Mouse (Mus musculus): ENCODE measurements at regions not wholly inside any gene's neighbourhood (a gene's known extent, or its start where the extent isn't known, plus 50 kb on each side); places are given as distances from the start of the nearest gene placed in this dataset.

DNA sequence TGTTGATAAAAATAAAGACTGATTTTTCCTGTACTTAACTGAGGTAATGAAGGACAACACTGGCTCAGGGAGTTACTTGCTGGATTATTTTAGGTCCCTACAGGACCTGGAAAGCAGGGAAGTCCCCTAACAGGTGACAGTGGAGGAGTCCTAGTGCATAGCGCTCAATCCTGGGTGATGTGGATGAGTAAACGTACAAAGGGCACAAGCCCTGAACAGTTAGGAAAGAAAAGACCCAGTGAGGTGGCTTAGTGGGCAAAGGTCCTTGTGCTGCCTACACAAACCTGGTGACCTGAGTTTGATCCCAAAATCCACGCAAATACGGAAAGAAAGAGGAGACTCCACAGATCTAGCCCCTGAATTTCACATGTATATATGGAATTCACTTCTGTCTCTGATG is 99.1 kb downstream of the Hes1 start:
- DNase-seq = no peak

DNA sequence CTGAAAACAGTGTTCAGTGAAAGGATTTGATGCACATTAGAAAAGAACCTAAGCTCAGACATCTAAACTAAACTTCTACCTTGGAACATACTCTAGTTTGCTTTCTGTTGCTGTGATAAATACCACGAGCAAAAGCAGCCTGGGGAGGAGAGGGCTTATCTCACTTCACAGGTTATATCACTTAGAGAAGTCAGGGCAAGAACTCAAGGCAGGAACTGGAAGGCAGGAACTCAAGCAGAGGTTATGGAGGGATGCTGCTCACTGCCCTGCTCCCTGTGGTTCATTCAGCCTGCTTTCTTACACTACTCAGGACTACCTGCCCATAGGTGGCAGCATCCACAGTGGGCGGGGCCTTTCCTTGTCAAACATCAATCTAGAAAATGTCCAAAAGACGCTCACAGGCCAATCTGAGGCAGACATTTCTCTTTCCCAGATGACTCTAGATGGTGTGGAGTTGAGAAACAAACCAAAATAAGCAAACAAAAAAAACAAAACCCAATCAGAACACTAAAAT is 101.5 kb downstream of the Hes1 start:
- DNase-seq = no peak

DNA sequence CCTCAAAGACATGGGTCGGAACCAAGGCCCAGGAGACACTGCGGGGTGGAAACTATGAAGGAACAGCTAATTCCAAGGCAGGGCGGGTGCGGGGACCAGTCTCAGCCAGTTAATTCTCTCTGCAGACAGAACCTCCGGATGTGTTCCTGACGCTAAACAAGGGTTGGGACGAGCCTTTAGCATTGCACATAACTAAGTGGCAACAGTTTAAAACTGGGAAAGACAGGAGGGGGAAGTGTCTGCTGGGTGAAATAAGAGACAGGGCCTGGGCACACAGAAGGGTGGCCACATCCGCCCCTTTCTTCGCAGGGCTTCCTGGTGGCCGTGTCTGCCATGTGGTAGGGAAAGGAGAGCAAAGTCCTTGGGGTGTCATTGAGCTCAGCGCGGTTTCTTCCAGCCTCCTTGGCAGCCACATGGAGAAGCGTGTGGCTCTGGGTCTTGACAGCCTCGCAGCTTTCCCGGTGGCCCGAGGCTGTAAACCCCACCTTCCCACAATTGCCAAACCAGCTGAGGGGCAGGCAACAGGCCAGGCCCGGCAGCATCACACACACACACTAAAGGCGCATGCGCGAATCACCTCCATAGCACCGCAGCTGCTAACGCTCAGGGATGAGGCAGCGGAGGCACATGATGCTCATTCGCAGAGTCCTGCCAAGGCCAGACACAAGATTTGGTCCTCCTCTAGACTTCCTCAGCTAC is 95.8 kb downstream of the Cpn2 start:
- DNase-seq = no peak

DNA sequence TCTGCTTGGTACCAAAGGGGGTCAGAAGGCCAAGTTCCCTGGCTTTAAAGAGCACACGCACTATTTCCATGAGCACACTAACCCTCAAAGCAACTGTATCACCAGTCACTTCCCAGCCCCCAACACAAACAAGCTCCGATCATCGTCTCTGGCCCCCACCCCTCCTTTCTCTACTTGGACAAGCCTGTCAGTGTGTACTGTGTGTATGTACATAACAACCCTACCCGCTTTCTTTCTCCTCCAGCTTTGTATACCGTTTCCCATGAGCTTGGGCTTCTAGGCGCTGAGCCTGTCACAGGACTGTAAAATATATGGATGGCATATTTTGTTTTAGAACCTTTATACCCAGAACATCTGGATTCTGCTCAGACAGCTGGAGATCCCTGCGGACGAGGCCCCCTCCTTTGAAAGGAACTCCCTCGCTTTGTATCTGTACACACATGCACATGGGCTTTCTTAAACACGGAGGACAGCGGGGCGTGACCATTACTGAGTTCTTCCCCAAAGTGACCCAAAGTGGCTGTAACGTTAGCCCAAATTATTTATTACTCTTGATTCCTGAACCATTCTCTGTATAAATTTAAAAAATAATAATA is 95.1 kb downstream of the Cpn2 start:
- DNase-seq = no peak

DNA sequence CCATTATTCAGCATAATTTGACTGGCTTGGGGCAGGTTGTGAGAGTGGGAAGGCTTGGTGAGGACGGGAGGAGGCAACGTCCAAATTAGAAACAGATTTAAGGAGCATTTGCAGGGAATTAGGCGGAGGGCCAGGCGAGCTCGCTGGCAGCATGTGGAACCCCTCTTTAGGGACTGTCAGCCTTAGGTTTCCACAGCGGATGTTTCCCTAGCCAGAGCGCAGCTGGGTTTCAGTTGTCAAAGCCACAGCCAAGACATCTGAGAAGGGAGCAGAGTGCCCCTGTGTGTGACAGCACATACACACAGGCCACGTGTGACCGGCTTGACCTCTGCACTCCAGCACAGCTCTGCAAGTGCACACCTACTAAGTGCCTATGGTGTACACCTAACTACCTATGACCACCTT is 94.5 kb downstream of the Cpn2 start:
- DNase-seq = peak; percentile 56

DNA sequence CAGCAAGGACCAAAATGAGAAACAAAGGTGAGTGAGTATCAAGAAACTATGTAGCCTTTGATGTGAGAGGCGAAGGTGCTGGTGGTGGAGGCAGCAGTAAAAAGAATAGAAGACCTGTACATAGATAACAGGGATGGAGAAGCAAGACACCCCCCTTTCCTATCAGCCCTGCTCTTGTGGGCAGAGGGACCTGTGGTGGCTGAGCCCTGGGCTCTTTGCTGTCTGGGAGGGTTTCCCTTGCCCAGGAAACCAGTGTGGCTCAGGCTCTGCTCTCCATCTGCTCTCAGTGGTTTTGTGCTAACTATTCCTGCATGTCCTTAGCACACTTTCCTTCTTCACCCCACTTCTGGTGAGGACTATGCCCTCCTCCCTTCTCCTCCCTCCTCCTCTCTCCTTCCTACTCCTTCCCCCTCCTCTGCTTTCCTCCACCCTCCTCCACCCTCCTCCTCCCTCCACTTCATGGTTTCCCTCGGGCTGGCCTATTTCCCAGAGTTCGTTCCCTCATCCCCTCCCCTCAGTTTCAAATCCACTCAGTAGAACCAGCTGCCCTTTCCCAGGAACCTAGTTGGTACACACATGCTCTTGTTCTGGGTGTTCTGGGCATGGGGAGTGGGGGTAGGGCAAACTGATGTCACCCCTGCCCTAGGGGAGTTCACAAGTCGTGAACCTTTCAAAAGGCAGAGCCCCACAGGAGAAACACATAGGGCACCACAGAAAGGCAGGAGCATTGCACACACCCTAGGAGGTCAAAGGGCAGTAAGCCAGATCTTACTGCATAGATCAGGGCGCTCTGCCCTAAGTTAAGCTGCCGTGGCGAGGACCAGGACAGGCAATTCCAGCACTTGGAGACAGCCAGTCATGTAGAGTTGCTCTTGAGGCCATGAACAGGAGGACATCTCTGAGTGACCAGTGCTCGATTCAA is 93.1 kb downstream of the Cpn2 start:
- DNase-seq = no peak

DNA sequence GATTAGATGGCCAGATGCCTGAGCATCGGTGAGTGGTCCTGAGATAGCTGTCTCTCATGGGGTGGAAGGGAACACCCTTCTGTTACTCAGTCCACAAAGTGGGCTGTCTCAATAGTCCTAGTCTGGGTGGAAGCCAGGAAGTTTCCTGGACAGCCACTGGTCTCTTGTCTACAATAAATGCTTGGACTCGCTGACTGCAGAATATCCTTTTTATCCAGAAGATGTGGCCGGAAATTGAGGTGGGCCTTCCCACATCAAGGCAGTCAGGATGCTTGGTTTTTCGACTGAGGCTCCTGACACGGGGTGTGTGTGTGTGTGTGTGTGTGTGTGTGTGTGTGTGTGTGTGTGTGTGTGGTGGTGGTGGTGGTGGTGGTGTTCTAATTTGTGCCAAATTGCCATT is 91.0 kb downstream of the Cpn2 start:
- no peak for DNase-seq

DNA sequence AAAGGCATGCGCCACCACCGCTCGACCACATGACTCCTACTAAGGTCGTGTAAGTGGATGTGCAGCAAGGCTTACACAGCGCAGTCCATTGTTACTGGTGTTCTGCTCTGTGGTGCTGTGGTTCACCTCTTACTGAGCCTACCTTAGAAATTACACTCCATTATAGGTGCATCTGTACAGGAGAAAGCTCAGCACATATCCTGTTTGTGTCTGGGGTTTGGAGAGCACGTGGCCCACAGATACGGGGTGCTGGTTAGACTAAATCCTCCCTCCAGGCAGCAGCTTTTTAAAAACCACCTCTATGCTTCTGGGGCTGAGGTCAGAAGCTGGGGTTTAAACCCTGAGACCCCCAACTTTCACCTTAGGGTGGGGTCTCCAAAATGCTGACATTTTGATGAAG is 89.5 kb downstream of the Cpn2 start:
- no peak for DNase-seq

DNA sequence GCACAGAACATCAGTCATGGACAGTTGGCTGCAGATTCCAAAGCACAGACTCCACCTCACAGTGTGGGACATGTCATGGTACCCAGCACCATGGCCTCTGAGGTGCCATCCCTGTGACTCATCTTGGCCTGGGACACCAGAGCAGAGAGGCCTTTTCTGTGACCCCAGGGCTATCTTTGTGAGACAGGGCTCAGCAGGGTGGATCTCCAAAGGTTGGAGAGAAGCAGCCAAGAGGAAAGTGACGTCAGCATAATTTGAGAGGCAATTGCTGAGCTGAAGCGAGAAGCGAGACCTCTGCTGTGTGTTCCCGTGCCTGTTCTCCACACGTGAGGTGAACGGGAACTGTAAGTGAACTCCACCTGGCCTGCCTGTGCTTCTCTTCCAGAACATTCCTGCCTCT is 88.7 kb downstream of the Cpn2 start:
- DNase-seq = no peak

DNA sequence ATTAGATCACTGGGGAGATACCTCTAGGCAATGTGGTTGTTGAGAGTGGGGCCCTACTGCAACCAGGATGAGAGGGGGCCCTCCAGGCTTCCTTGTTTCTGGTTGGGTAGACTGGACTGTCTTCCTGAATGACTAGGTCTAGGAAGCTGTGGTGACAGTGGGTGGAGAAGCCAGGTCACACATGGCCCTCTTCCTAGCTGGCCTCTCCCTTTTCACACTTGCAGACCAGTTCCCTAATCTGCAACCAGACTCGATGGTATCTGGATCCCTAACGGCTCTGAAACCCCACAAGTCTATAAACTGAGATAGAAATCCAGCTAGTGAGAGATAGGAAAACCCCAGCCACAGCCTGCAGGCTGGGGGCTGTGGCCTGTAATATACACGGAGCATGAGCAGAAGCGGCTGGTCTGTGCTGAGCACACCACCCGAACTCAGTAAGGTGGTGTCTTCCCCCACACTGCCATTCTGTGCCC is 87.8 kb downstream of the Cpn2 start:
- peak; percentile 57 for DNase-seq

DNA sequence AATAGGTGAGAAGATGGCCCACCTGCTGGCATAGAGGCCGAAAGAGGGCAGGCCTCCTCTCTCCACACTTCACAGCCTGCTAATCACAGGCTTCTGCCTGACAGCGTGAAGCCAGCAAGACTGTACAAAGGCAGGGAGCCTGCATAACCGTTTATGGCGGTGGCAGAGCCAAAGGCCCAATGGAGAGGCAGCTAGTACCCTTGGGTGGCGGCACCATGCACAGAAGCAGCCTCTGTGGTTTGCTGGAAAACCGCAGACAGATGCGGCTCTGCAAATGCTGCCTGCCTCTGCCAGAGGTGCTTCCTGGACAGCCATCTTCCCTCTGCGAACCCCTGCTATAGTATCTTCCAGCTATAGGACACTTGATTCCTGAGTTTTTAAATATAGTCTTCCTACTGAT is 86.2 kb downstream of the Cpn2 start:
- peak; percentile 82 for DNase-seq

DNA sequence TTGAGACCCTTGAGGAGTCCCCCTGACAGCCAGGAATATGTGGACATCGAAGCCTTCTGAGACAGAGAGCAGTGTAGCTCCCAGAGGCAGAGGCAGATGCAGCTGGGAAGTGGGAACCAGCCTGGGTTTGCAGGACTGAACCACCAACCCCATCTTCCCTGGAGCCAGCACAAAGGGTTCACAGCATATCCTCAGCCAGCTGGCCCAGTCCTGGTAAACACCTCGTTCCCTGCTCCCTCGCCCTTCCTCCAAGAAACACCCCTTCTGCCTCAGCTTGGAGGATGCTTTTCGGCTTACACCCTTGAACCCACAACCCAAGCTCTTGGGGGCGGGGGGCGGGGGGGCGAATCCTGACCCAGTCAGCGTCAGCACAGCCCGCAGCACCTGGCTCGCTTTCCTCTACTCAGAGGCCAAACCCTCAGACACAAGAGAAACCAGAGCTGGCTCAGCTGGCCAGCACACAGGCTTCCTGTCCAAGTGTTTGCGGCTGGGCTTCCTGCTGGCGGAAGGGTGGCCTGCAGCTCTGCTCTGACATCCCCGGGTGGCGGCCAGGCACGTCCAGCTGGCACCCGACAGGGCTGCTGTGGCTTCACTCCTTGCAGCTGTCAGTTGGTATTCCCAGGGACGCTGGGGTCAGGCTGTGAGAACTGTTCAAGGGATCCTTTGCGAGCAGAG is 82.6 kb downstream of the Cpn2 start:
- DNase-seq = peak; percentile 42

DNA sequence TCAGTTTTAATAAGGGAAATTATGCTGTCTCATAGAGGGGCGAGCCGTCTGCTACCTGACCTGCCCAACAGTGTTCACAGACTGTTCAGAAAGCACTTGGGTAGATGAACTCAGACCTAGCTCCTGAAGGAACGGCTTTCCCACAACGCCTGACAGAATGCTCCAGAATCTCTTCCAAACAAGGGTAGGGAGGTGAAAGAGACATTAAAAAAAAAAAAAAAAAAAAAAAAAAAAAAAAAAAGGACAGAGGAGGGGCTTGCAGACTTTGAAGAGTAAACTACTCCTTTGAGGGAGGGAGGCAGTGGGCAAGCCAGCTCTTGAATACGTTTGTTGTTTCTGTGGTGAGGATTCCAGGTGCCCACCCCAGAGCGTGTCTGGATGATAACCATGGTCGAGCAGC is 81.6 kb downstream of the Cpn2 start:
- DNase-seq = no peak

DNA sequence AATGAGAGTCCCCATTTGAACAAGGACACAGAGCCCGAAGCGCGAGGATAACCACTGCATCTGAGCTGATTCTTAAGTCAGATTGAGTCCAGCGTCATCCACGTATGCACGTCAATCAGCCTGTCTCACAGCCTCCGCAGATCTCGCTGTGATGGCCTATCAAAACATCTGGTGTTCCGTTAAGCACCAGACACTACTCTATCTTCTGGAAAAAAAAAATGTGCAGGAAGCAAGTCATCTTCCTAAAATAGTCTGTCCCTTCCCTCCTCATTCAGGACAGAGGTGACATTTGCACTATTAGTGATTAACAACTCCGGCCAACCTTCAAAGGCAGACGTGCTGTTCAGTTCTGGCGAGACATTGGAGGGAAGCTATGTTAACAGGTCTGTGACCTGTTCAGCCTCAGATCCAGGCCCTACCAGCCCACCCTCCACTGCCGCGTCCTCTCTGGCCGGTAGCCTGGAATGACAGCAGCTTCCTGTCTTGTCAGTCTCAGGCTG is 81.0 kb downstream of the Cpn2 start:
- no peak for DNase-seq

DNA sequence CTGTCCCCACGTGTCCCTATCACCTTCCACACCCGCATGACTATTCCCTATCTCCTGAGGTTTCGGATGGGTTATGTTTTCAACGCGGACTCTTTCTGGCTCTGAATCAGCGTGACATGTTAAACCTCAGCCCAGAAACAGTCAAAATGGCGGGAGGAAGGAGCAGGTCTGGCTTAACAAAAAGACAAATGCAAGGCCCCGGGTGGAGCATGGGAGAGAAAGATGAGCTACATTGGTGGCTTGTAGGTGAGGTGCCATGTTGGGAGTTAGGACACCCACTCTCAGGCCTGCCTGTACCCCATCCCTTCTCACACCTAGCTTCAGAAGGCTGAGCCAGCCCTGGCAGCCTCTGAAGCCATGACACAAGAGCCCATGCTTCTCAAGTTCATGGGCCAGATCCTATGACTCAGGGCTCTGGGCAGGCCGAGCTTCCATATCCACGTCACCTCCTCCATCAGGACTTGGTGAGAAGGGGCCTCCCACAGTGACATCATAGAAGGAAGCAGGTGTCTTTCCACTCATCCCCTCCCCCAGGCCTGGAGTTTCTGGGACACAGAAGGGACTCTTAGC is 80.5 kb downstream of the Cpn2 start:
- DNase-seq = no peak

DNA sequence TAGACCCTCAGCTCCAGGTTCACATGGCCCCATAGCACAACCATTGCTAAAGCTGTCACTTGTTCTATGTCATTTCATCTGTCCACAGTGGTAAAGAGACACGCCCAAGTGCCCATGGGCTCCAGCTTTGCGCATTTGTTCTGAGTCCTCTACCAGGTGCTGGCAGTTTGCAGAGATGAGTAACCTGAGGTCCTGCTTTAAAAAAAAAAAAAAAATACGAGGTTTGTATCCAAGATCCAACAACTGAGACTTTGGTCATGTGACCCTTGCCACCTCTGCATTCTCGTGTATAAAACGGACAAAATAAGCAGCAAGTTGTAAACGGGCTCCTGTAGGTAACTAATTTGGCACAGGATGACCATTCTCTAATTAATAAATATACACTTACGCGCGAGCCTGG is 79.9 kb downstream of the Cpn2 start:
- no peak for DNase-seq

DNA sequence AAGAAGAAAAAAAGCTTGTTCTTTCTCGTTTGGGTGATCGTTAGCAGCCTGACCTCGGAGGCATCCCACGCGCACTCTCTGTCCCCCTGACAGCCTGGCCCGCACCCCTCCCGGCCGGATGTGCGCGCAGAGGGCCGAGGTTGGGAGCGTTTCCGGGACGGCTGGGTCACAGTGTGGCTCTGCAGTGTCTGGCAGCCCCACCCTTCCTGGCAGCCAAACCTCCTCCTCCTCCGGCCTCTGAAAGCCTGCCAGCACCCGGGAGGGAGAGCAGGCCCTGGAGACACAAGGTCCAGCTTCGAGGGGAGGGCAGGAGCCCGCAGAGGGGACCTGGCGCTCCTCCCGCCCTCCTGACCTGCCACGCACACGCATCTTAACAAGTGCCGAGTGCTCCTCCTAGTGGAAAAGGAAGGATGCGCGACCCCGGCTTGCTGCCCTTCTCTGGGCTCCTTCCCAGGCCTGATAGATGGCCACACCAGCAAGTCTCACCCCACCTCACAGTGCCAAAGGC is 79.3 kb downstream of the Cpn2 start:
- DNase-seq = peak; percentile 90

DNA sequence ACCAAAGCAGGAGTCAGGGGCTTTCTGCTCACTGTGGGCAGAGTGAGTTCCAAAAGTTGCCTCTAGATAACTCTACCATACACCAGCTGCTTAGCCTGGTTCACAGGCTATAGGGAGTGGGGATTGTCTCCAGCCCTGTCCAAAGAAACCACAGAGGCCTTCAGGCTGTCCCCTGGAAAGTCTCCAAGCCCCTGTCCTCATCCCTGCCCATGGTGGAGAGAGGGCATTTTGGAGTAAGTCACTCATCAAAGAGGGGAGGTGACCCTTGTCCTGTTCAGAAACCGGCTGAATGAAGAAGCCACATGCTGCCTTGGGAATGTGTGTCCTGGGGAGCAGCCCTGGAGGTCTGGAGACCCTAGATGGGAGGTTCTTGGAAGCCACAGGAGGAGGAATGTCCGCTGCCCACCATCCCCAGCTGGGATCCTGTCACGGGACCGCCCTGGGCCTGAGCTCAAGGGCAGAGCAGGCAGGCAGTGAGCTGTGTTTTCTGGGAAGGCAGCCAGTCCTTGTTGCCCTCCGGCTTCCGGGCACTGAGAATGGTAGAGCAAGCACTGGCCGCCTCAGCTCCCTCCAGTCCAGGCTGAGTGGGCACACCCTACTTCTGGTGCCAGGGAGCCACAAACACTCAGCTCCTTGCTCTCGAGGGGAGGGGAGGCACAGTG is 78.4 kb downstream of the Cpn2 start:
- no peak for DNase-seq

DNA sequence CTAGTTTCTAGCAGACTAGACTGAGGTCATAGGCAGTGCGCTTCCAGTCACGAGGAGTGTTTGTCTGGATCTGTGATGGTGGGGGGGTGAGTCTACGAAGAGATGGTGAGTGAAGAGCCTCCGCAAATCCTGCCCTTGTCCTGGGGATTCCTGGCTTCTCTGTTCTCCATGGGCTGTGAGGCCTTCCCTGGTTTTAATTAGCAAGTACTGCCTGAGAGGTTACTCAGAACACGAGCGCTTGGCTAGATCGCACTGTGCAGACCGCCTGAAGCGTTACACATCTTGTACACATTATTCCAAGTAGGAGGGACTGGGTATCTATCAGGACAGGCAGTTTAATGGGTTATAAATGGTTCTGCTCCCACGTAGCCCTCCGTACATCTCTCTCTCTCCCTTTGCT is 76.9 kb downstream of the Cpn2 start:
- DNase-seq = no peak

DNA sequence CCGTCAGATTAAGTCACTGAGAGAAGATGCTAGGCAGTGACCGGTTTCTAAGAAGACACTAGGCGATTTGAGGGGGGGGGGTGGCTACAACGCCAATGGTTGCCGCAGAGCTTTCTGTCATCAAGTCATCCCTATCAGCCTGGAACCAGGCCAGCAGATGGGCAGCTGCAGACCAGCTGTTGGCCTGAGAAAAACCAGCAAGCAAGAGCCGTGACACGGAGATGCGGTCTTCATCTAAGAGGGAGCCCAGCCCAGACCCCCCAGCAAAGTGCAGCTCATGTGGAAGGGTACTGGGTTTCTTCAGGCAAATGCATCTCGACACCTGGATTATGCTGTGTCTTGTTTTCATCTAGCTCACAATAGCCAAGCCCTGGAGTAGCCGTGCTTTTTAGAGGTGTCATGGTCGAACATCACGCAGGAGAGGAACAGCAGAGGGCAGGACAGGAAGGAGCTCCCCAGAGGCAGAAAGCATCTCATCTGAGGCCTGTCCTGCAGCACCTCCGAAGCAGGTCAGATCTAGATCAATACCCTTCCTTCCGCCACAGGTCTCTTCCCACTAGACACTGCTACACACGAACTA is 76.3 kb downstream of the Cpn2 start:
- no peak for DNase-seq
